Mouse (Mus musculus) B cell, adult 67 days (primary cell): ENCODE measurements around the gene Prpf40b. TPM values are rescaled to one million over a fixed set of nuclear protein-coding genes. Genes with fewer than 3 reads are reported as not detected.

Source experiments
- total RNA-seq, 2 experiments: library from RNA; stranded (reverse); gene quantifications; 4 replicates each; pipeline ENCODE4 v1.2.4; 2023

The Prpf40b gene
- 10 to 100 TPM; 21.3 to 29.8 TPM for total RNA-seq

DNA sequence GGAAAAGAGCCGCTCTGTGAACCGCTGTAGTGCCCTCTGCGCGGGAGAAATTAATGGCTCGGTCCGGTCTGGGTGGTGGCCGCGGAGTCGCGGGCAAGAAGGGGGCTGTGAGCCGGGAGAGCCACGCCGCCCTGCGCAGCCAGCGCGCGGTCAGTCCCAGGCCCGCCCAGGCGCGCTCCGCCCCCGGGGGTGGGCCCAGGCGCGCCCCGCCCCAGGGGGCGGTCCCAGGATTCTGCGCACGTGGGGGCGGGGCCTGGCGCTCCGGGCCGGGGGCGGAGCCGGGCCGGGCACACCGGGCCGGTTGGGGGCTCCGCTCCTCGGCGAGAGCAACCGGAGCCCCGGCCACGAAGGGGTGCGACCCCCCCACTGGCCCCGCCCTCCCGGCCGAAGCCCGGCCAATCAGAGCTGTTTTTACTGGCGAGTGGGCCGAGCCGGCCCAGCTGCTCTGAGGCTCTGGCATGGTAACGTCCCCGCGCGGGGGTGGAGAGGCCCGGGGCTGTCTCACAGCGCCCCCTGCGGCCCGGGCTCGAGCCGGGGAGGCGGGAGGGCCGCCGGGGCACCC is at the start of gene Prpf40b:
Gene Prpf40b (plus strand): TSS at position 275 of the 562 bp plus-strand sequence.

DNA sequence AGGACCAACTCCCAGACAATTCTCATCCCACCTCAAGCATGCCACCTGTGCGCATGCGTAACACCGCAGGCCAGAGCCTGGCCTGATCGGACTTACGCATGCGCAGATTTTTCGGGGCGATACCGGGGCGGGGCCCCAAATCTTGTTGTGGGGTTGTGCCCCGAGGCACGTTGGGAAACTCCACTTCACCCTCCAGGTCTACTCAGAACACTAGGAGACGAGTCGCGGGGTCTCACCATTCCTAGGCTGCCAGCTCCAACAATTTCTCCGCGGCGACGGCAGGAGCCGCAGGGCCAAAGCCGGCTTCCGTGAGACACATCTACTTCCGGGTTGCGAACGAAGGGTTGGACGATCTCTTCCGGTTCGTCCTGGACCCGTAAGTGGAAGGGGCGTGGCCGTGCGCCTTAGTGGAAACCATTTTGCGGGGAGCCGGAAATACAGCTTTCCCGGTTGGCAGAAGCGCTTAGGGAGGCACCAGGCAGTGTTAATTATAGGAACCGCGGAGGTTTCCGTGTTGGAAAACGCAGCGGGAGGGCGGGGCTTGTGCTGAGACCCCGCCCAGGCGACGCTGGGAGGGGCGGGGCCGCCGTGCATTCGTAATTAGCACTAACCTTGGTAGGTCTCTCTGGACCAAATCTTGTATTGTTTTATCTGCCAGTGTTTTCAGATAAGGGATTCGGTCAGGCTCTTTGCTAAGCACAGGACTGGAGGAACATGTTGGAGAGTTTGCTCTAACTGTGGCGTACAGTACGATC is 43.1 kb upstream of the Prpf40b start, which contains the start of gene Mcrs1:
Gene Mcrs1 (minus strand): TSS at position 336 of the 755 bp plus-strand sequence.

DNA sequence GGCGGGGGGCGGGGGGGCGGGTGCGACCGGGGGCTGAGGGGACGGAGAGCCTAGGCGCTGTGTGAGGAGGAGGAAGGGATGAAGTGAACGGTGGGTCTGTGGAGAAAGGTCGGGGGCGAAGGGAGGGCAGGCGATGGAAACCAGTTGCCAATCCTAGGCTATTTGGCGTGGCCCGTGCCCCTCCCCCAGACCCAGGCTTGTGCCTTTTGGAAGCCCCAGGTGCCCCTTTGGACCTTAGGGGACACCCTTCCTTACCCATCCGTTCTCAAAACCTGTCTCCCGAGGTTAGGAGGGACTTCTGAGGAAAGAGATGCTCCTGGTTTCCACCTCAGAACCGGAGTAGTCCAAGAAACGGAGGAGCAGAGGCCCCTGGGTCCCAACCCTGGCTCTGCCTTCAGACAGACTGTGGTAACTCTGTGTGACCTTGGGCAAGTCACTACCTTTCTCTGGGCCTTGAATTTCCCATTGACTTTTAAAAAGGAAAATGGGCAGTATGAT is 646 bp downstream of the Prpf40b start, which contains the start of gene Fam186b:
Gene Fam186b (minus strand): TSS at position 405 of the 498 bp plus-strand sequence.

Other genes starting within 250 kb of the Prpf40b start
- gene Prph, start 239.9 kb upstream of the Prpf40b start, total RNA-seq, result not detected
- under 1 TPM; 0.23 to 0.42 TPM for gene Troap, start 220.5 kb upstream of the Prpf40b start, total RNA-seq
- gene C1ql4, start 207.3 kb upstream of the Prpf40b start, total RNA-seq, result not detected
- not detected for gene Dnajc22, start 201.9 kb upstream of the Prpf40b start, total RNA-seq
- gene Spats2, start 169.2 kb upstream of the Prpf40b start, total RNA-seq, result not detected
- gene Kcnh3, start 70.2 kb upstream of the Prpf40b start, total RNA-seq, result 1 to 10 TPM; 2.4 to 4.1 TPM
- gene Mcrs1, start 43.1 kb upstream of the Prpf40b start, total RNA-seq, result 100 to 1,000 TPM; 103 to 112 TPM
- gene Fam186b, start 801 bp downstream of the Prpf40b start, total RNA-seq, result not detected
- 100 to 1,000 TPM; 129 to 150 TPM for gene Fmnl3, start 75.4 kb downstream of the Prpf40b start, total RNA-seq
- 100 to 1,000 TPM; 432 to 442 TPM for gene Tmbim6, start 97.8 kb downstream of the Prpf40b start, total RNA-seq
- gene Nckap5l, start 162.7 kb downstream of the Prpf40b start, total RNA-seq, result 1 to 10 TPM; 6.8 to 8.1 TPM
- 10 to 100 TPM in 1 of 2 experiments, 1 to 10 TPM in 1; 8.0 to 11.9 TPM for gene Bcdin3d, start 179.6 kb downstream of the Prpf40b start, total RNA-seq
- gene Faim2, start 233.1 kb downstream of the Prpf40b start, total RNA-seq, result not detected